Mouse (Mus musculus): ENCODE measurements around the gene Oosp3.

Oosp3 gene

GRCm38 (mm10) chr19:11696755-11697154 is at the start of gene Oosp3:
Gene Oosp3 (plus strand): TSS chr19:11697055.
- DNase-seq: no peak

- no peak for DNase-seq
Measured at GRCm38 (mm10) chr19:11649564-11649963, 47.3 kb upstream of the Oosp3 start.

- DNase-seq: no peak
Measured at GRCm38 (mm10) chr19:11659142-11659541, 37.7 kb upstream of the Oosp3 start.

- no peak for DNase-seq
Measured at GRCm38 (mm10) chr19:11660459-11660858, 36.4 kb upstream of the Oosp3 start, which contains the start of gene Oosp2. Gene Oosp2 (minus strand): TSS chr19:11660559.

GRCm38 (mm10) chr19:11661562-11661961 is 35.3 kb upstream of the Oosp3 start:
- no peak for DNase-seq

- no peak for DNase-seq
Measured at GRCm38 (mm10) chr19:11690839-11691238, 6.0 kb upstream of the Oosp3 start, which contains the start of gene Oosp1. Gene Oosp1 (minus strand): TSS chr19:11691150.

- no peak for DNase-seq
Measured at GRCm38 (mm10) chr19:11691454-11691853, 5.4 kb upstream of the Oosp3 start.

GRCm38 (mm10) chr19:11698342-11698741 is 1.5 kb downstream of the Oosp3 start:
- DNase-seq: no peak

- no peak for DNase-seq
Measured at GRCm38 (mm10) chr19:11712451-11712850, 15.6 kb downstream of the Oosp3 start.

- DNase-seq: no peak
Measured at GRCm38 (mm10) chr19:11720071-11720470, 23.2 kb downstream of the Oosp3 start.

- no peak for DNase-seq
Measured at GRCm38 (mm10) chr19:11723870-11724269, 27.0 kb downstream of the Oosp3 start.

- DNase-seq: peak; percentile 35
Measured at GRCm38 (mm10) chr19:11724275-11724674, 27.4 kb downstream of the Oosp3 start.

- DNase-seq: no peak
Measured at GRCm38 (mm10) chr19:11725915-11726314, 29.1 kb downstream of the Oosp3 start.

- DNase-seq: no peak
Measured at GRCm38 (mm10) chr19:11727304-11727703, 30.4 kb downstream of the Oosp3 start.

GRCm38 (mm10) chr19:11730278-11730677 is 33.4 kb downstream of the Oosp3 start:
- no peak for DNase-seq

- DNase-seq: no peak
Measured at GRCm38 (mm10) chr19:11736455-11736854, 39.6 kb downstream of the Oosp3 start.

GRCm38 (mm10) chr19:11745680-11746079 is 48.8 kb downstream of the Oosp3 start:
- no peak for DNase-seq

GRCm38 (mm10) chr19:11747298-11747697 is 50.4 kb downstream of the Oosp3 start, which contains the start of gene Gif:
Gene Gif (plus strand): TSS chr19:11747554.
- no peak for DNase-seq
